Mouse (Mus musculus): ENCODE measurements at regions not wholly inside any gene's neighbourhood (a gene's known extent, or its start where the extent isn't known, plus 50 kb on each side); places are given as distances from the start of the nearest gene placed in this dataset.

DNA sequence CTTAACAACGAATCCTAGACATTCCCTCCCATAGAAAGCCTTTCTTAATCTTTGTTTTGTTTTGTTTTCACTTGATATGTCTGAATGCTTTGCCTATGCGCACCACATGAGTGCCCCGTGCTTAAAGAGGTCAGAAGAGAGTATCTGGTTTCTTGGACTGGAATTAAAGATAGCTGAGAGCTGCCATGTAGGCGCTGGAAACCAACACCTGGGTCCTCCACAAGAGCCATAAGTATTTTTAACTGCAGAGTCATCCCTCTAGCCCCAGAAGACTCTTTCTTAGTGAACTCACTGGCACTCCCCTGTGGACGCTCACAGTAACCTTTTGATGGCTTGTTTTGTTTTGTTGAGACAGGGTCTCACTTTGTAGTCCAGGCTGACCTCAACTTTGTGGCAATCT, 127.5 kb upstream of the Pfn2 start:
- TF ChIP-seq CTCF (IDR thresholded peaks at IDR 0.05; ENCODE audit: extremely low read depth, insufficient read depth, low read length) (no peak), POLR2A (IDR thresholded peaks at IDR 0.05; ENCODE audit: extremely low read depth, insufficient read depth, low read length) (no peak)
